Mouse (Mus musculus) ES-Bruce4 (cell line): Measurements from ENCODE around the gene Zfp385c.

Experiments
- CTCF ChIP-seq: IDR thresholded peaks from one replicate; pipeline ENCODE4 v1.8.1; 2011; ENCODE audit warnings: low read depth, low read length
- EP300 ChIP-seq: IDR thresholded peaks from 2 replicates; pipeline ENCODE4 v1.6.1; 2011; ENCODE audit warnings: low read depth, low read length; ENCODE audit not compliant: insufficient read depth
- POLR2A ChIP-seq: IDR thresholded peaks from one replicate; pipeline ENCODE4 v1.8.1; 2011; ENCODE audit warnings: low read length; ENCODE audit not compliant: insufficient read depth

DNA sequence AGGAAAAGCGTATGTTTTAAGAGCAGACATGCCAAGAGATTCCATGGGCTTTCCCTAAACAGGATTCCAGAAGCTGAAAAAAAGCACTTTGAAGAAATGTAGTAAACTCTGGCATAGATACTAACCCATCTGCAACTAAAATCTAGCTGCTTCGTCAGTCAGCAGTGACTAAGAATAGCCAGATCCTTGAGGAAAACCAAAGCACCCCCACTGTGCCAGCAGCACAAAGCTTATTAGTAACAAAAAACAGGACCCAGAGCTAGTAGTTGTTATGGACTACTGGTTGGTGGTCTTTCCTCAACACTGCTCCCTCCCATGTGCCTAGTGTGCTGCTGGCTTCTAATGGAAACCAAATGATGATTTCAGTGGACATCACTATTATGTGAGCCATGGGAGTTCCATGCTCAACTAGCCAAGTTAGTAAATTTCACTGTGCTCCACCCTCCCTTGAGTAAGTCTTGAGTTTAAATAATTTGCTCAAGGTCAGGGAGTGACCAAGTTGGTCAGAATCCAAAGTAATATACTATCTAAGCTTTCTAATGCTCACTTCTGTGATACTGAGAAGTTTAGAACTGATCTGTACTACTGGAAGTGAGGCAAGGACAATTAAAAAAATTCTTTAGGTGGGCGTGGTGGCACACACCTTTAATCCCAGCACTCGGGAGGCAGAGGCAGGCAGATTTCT lies 87.8 kb downstream of the Zfp385c start:
- TF ChIP-seq POLR2A (no peak), CTCF (no peak), EP300 (no peak)
